Mouse (Mus musculus) heart, embryonic 11.5 days (tissue): ENCODE data around the gene Oma1. TPM values are rescaled to one million over a fixed set of nuclear protein-coding genes. Genes with fewer than 3 reads are reported as not detected.

Experiments used
- ATAC-seq: fragments of 200-750 bp; cut with Nextera tagmentation; replicated peaks from 2 replicates; pipeline ENCODE4 v1.8.0; 2017; ENCODE audit warnings: moderate library complexity; ENCODE audit not compliant: insufficient number of reproducible peaks, low FRiP score, low TSS enrichment
- H3K27ac ChIP-seq: fragments of 300-500 bp; sonication (generic); 2 replicates; pipeline ENCODE4 v1.5.1; 2014; ENCODE audit warnings: mild to moderate bottlenecking, low read depth, low read length
- H3K27me3 ChIP-seq: fragments of 300-500 bp; sonication (generic); 2 replicates; pipeline ENCODE4 v1.6.1; 2014; ENCODE audit warnings: mild to moderate bottlenecking, low read length, mixed read lengths; ENCODE audit not compliant: control insufficient read depth, insufficient read depth
- H3K36me3 ChIP-seq: fragments of 300-500 bp; sonication (generic); 2 replicates; pipeline ENCODE4 v1.6.1; 2014; ENCODE audit warnings: mild to moderate bottlenecking, low read length, moderate library complexity, mixed read lengths; ENCODE audit not compliant: control insufficient read depth, insufficient read depth
- H3K4me1 ChIP-seq: fragments of 300-500 bp; sonication (generic); 2 replicates; pipeline ENCODE4 v1.6.1; 2014; ENCODE audit warnings: low read length; ENCODE audit not compliant: control insufficient read depth, insufficient read depth
- H3K4me2 ChIP-seq: fragments of 300-500 bp; sonication (generic); 2 replicates; pipeline ENCODE4 v1.6.1; 2014; ENCODE audit warnings: mild to moderate bottlenecking, moderate library complexity
- H3K4me3 ChIP-seq: fragments of 300-500 bp; sonication (generic); 2 replicates; pipeline ENCODE4 v1.5.1; 2014; ENCODE audit warnings: low read depth, low read length
- H3K9ac ChIP-seq: fragments of 300-500 bp; sonication (generic); 2 replicates; pipeline ENCODE4 v1.6.1; 2014; ENCODE audit warnings: mild to moderate bottlenecking, low read depth, low read length, moderate library complexity
- H3K9me3 ChIP-seq: fragments of 300-500 bp; sonication (generic); replicated peaks from 2 replicates; pipeline ENCODE4 v1.6.1; 2016; ENCODE audit warnings: low read length; ENCODE audit not compliant: control insufficient read depth
- WGBS: fragments of 180-500 bp; shearing (Covaris S2); extraction: QIAGEN DNeasy Blood & Tissue Kit; methylation state at CpG from one replicate; pipeline ENCODE4 v1.1.7; 2014; ENCODE audit not compliant: insufficient replicate concordance; 5-methylcytosine and 5-hydroxymethylcytosine counted together
- polyA plus RNA-seq: library from polyadenylated mRNA; unstranded; fragments of >200 nt; fragmentation: Nextera tagmentation; extraction: Ambion mirVana; gene quantifications from 2 replicates; pipeline ENCODE4 v1.2.1, GENCODE M21; 2014

The Oma1 gene
- polyA plus RNA-seq, 1 experiment from 2014 or later = 19.8 TPM

DNA sequence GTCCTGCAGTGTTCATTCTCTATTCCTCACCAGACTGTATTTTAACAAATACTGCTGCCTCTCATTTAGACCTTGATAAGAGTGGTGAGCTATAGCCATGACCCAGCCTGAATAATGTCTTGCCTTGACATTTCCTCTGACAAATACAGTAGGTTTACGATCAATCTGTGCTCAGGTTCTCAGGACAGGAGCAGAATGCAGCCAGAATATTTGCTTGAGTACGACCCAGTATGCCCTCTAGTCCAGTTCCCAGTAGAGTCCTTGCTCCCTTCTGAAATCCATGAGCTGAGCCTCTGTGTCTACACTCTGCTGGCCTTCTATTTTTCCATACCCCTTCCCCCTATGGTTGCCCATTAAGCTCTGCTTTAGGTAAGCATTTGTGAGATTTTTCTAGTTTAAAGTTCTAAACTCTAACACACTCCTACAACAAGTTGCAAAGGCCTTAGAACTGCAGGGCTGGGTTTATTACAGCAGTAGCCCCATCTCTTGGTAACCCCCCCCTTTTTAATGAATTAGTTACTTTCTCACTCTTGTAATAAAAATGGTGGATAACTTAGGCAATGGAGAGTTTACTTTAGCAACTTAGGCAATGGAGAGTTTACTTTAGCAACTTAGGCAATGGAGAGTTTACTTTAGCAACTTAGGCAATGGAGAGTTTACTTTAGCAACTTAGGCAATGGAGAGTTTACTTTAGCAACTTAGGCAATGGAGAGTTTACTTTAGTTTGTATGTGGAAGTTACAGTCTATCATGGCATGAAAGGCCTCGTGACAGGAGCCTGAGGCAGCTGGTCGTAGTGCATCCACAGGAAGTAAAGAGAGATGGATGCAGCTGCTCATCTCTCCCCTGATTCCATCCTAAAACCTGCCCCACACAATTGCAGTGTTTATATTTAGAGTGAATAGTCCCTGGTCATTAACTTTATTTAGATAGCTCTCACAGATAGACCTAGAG, 72.5 kb downstream of the Oma1 start:
- Histone ChIP-seq H3K36me3 (no peaks in the 10 kb centered on the region), H3K9ac (no peak overlapping the region), H3K27ac (no peak overlapping the region), H3K4me2 (no peak overlapping the region), H3K9me3 (no peaks in the 10 kb centered on the region), H3K27me3 (no peaks in the 10 kb centered on the region), H3K4me1 (no peaks in the 10 kb centered on the region), H3K4me3 (no peak overlapping the region)
- whole genome bisulfite sequencing = 69% methylated on average over 4 of the region's 4 CpGs
- ATAC-seq = no peak

DNA sequence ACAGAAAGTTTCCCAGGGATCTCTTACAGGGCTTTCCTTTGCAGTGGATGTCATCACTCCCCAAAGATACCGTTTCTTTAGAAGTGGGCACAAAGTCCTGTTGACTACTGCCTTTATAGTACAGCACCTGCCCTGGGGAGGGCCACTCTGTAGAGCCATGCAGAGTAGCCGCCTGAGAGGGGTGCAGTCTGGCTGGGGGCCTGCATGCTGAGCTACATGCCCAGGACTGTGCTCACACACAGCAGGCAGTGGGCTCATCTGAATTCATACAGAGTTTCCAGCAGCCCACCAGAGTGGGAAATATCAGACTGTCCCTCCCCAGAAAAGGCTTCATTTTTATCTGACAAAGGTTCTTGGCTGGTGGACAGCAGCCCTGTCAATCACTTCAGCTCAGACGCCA, 73.7 kb downstream of the Oma1 start:
- Histone ChIP-seq H3K9ac (no peak overlapping the region), H3K27me3 (no peaks in the 10 kb centered on the region), H3K4me1 (no peaks in the 10 kb centered on the region), H3K4me3 (no peak overlapping the region), H3K27ac (no peak overlapping the region), H3K4me2 (no peak overlapping the region), H3K9me3 (no peaks in the 10 kb centered on the region), H3K36me3 (no peaks in the 10 kb centered on the region)
- no peak for ATAC-seq
- 74% methylated on average over 3 of the region's 3 CpGs for WGBS

DNA sequence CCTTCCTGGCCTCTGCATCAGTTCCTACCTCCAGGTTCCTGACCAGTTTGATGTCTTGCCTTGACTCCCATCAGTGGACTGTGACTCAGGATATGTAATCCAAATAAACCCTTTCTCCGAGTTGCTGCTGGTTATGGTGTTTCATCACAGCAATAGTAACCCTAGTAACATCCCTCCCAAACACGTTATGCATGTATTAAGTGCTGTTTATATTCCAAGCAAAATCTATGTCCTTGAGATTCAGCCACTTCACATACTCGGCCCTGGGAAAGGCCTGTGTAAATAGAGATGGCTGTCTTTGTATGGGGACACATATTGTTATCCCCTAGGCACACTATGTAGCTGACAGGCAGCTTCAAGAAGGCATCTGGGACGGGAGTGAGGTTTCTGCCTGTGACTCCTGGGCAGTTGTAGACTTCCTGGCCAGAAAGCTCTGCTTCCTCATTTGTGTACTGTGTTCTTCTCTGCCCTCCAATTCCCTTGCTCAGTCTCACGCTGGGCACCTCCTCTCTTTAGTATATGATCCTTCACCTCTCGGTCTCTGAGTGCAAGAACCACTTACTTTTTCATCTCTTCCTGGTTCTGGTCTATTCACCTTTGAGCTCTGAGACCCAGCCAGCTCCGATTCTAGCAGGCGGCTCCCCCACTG, 75.0 kb downstream of the Oma1 start:
- H3K4me2 ChIP-seq = no peak overlapping the region
- ATAC-seq = no peak
- no peaks in the 10 kb centered on the region for H3K9me3 ChIP-seq
- H3K4me3 ChIP-seq = no peak overlapping the region
- no peaks in the 10 kb centered on the region for H3K27me3 ChIP-seq
- no peaks in the 10 kb centered on the region for H3K36me3 ChIP-seq
- no peak overlapping the region for H3K27ac ChIP-seq
- WGBS = 72% methylated on average over 8 of the region's 8 CpGs
- no peak overlapping the region for H3K9ac ChIP-seq
- H3K4me1 ChIP-seq = no peaks in the 10 kb centered on the region

DNA sequence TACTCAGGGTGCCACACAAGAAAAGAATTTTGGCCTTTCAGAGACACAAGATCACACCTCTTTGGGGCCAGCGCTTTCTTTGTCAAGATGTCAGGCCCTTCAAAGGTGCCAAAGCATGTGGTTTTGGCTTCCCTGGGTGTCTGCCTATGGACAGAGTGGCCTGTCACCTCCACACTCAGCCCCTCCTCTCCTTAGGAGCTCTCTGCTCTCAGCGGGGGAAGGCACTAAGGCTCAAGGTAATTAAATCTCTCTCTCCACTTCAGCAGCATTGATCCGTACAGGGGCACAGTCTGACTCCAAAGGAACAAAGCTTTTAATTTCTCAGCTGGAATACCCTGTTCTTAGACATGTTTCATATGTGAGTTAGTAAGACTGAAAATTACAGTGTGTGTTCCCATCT, 76.0 kb downstream of the Oma1 start:
- no peak overlapping the region for H3K4me3 ChIP-seq
- no peak overlapping the region for H3K4me2 ChIP-seq
- H3K9ac ChIP-seq = no peak overlapping the region
- no peaks in the 10 kb centered on the region for H3K36me3 ChIP-seq
- H3K27ac ChIP-seq = no peak overlapping the region
- no peaks in the 10 kb centered on the region for H3K4me1 ChIP-seq
- H3K27me3 ChIP-seq = no peaks in the 10 kb centered on the region
- 34% methylated on average over 3 of the region's 3 CpGs for WGBS
- ATAC-seq = no peak
- H3K9me3 ChIP-seq = no peaks in the 10 kb centered on the region

DNA sequence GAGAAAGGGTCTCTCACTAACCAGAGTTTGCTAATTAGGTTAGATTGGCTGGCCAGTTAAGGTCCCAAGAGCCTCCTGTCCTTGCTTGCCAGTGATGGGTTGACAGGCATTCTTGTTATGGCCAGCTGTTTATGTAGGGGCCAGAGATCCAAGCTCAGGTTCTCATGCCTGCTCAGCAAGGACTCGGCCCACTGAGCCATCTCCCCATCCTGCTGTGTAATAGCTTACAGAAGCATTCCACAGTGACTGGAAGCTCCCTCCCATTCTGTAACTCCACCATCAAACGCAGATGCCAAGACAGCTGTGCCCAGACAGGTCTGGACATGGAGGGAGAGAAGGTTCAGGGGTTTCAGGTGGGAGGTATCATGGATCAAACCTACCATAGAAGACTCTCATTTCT, 76.9 kb downstream of the Oma1 start:
- H3K9ac ChIP-seq = no peak overlapping the region
- no peak overlapping the region for H3K27ac ChIP-seq
- no peaks in the 10 kb centered on the region for H3K36me3 ChIP-seq
- H3K4me1 ChIP-seq = no peaks in the 10 kb centered on the region
- no peaks in the 10 kb centered on the region for H3K27me3 ChIP-seq
- no peak overlapping the region for H3K4me2 ChIP-seq
- no peaks in the 10 kb centered on the region for H3K9me3 ChIP-seq
- 56% methylated on average over 2 of the region's 2 CpGs for WGBS
- ATAC-seq = no peak
- H3K4me3 ChIP-seq = no peak overlapping the region

DNA sequence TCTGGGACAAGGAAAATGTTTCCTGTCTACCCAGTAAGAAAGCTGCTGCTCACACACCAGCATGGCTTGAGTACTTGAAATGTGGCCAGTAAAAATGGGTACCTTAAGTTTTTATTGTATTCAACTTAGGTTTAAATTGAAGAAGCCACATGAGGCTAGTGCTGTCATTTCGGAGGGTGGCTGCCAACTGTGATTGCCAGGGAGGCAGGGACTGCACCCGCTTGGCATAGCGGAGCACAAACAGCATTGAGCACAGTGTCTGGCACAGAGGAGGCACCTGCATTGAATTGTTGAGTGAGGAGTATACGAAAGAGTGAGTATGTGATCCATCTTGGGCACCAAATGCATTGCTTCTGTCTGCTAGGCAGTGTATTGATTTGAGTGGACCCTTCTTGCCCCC, 81.5 kb downstream of the Oma1 start:
- H3K9me3 ChIP-seq = no peaks in the 10 kb centered on the region
- 89% methylated on average over 4 of the region's 4 CpGs for WGBS
- no peaks in the 10 kb centered on the region for H3K36me3 ChIP-seq
- no peak overlapping the region for H3K4me2 ChIP-seq
- H3K27ac ChIP-seq = no peak overlapping the region
- H3K4me1 ChIP-seq = no peaks in the 10 kb centered on the region
- no peak overlapping the region for H3K4me3 ChIP-seq
- H3K27me3 ChIP-seq = no peaks in the 10 kb centered on the region
- no peak for ATAC-seq
- no peak overlapping the region for H3K9ac ChIP-seq

DNA sequence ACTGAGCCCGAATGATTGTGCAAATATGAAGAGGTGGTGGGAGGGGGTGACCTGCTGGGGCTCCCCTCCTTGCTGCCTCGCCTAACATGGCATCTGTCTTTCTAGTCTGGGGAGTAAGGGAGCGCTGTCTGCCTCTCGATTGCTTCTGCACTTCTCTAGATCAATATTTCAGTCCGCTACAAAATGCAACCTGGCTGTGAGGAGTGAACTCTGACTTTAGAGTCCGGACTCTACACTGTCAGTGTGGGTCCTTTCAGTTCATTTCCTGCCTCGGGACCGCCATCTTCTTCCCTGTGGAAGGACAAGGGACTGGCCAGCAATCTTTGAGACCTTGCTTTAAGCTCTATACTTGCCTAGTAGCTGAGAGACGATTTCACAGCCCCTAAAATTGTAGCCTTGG, 82.3 kb downstream of the Oma1 start:
- Histone ChIP-seq H3K4me3 (no peak overlapping the region), H3K4me1 (no peaks in the 10 kb centered on the region), H3K4me2 (no peak overlapping the region), H3K9ac (no peak overlapping the region), H3K27me3 (no peaks in the 10 kb centered on the region), H3K27ac (no peak overlapping the region), H3K9me3 (no peaks in the 10 kb centered on the region), H3K36me3 (no peaks in the 10 kb centered on the region)
- ATAC-seq = no peak
- WGBS = 81% methylated on average over 9 of the region's 9 CpGs

DNA sequence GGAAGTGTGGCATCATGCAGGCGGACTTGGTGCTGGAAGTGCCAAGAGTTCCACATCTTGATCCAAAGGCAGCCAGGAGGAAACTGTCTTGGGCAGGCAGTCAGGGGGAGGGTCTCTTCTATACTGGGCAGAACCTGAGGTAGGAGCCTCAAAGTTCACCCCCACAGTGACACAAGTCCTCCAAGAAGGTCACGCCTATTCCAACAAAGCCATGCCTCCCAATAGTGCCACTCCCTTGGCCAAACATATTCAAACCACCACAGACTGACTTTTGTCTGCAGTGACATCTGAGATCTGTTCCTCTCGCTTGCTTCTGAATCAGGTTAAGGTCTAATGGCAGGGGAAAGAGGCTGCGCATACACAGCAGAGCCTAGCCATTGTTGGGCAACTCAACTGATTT, 83.3 kb downstream of the Oma1 start:
- ATAC-seq = no peak
- WGBS = 82% methylated on average over 4 of the region's 4 CpGs

More for the DNA sequence above, 83.3 kb downstream of the Oma1 start:
- no peak overlapping the region for H3K9ac ChIP-seq
- no peak overlapping the region for H3K4me2 ChIP-seq
- H3K27ac ChIP-seq = no peak overlapping the region
- no peaks in the 10 kb centered on the region for H3K4me1 ChIP-seq
- no peaks in the 10 kb centered on the region for H3K9me3 ChIP-seq
- H3K27me3 ChIP-seq = no peaks in the 10 kb centered on the region
- H3K36me3 ChIP-seq = no peaks in the 10 kb centered on the region
- H3K4me3 ChIP-seq = no peak overlapping the region
